Mouse (Mus musculus) kidney, postnatal 4 days (tissue): ENCODE results near the gene Tomm40.
A peak's percentile ranks its signal among the peaks of the same experiment; 100 is the strongest.

Experiments used
- DNase-seq, 2 experiments: peaks; one replicate each; pipeline ENCODE4 v3.0.0; 2021; ENCODE audit warnings: mixed read lengths in 2 of 2

Tomm40 gene

DNA sequence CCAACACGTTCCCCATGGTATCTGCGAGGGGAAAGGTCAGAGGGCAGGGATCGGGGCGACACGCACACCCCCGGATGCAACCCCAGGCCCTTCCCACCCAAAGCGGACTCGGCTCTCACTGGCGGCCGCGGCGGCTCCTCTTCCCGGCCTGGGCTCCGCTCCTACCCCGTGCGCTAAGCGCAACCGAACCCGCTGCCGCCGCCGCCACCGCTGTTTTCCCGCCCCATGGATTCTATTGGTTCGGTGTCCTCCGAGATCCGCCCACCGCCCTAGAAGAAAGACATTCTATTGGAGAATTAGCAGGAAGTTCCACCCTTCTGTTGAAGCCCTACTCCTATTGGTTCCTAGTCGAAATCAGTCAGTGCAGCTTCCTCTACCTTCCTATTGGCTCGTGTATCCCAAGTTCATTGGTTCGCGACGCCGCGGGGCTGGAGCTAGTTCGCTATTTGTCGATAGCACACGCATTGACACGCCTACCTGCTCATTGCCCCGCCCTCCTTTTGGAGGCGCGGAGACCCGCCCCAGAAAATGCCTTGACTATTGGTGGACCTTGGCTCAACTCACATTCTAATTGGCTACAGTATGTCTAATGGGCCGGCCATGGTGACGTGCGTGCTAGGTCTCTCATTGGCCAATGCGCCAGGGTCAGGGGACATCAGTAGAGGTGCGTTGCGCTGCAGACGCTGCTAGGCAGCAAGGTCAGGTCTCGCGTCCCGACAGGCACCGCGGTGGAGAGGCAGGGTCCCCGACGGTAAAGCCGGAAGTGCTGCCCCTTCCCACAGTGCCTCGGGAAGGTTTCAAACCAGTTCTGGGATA, at the start of gene Tomm40:
Tomm40 (minus strand) TSS at position 200 of the 816 bp plus-strand sequence.
- DNase-seq, result peak; percentile 99

DNA sequence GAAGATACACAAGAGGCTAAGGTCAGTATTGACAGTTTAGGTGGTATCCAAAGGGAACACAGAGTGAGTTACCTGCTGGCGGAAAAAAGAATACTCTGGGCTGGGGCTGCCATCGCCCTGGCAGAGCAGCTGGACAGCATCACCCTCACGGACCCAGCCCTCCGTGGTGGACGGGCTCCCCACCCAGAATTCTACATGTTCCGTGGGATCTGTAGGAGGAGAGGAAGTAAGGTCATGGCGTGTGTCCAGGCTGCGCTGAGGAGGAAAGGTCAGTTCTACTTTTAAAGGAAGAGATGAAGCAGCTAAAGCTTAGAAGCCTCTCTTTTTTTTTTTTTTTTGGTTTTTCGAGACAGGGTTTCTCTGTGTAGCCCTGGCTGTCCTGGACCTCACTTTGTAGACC, 49.3 kb upstream of the Tomm40 start:
- no peak for DNase-seq

DNA sequence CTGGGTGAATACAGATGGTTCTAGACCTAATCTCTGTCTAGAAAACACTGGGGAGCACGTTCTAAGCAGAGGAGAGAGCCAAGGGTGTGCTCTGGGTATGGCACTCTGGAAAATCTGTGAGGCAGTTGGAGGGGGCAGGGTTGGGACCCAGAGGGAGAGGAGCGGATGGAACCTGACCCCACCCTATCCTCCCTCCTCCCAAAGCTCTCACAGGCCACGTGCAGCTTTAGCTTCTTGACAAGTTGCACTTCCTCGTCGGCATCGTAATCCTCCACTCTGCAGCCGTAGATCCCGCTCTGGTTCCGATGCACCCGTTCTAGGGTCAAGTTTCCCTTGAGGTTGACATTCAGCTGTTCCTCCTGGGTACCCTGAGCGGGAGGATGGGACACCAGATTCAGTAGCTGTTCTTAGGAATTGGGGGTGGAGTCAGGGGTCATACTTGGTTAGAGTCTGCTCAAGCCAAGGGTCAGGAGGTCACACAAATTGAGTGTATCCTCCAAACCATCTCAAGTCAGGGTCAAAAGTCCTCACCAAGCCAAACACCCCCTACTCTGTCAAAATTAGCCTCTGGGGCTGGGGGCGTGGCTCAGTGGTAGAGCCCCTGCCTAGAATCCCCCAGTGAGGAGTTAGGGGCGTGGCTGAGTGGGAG, 48.7 kb upstream of the Tomm40 start:
- DNase-seq, result peak in 1 of 2 experiments; percentile 27

DNA sequence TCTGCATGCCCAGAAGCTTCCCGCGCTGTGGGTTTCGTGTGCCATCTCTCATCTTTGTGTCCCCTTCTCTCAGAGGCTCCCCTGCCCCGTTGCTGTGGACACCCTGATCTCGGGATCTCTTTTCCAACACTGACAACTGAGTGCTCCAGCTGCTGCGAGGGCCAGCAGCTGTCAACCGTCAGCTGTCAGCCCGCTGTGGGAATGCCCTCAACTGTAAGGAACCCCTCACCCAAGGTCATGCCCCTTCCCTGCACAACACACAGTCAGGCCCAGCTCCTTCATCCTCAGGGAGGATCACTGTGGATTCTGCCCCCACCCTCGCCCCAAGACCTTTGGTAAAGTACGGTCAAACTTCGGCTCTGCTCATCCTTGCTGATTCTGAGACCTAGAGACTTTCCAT, 47.0 kb upstream of the Tomm40 start:
- peak; percentile 41 to 62 for DNase-seq

GRCm38 (mm10) chr7:19760021-19760420, 44.8 kb upstream of the Tomm40 start:
- no peak for DNase-seq

DNA sequence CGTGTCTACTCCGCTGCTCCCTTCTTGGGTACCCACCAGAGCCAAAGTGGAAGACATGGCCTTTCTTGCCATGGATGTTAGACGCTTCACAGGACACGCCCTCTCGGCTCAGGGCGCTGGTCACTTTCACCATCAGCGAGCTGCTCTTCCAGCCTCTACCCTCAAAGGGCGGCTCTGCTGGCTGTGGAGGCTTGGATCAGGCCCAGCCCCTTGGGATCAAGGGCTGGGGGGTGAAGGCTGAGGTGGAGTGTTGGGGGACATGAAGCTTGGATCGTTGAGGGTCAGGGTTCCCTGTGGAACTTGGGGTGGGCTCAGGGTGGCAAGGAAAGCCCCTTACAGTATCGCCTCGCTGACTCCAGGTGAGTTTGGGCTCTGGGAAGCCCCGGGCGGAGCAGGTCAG, 43.4 kb upstream of the Tomm40 start:
- no peak for DNase-seq

DNA sequence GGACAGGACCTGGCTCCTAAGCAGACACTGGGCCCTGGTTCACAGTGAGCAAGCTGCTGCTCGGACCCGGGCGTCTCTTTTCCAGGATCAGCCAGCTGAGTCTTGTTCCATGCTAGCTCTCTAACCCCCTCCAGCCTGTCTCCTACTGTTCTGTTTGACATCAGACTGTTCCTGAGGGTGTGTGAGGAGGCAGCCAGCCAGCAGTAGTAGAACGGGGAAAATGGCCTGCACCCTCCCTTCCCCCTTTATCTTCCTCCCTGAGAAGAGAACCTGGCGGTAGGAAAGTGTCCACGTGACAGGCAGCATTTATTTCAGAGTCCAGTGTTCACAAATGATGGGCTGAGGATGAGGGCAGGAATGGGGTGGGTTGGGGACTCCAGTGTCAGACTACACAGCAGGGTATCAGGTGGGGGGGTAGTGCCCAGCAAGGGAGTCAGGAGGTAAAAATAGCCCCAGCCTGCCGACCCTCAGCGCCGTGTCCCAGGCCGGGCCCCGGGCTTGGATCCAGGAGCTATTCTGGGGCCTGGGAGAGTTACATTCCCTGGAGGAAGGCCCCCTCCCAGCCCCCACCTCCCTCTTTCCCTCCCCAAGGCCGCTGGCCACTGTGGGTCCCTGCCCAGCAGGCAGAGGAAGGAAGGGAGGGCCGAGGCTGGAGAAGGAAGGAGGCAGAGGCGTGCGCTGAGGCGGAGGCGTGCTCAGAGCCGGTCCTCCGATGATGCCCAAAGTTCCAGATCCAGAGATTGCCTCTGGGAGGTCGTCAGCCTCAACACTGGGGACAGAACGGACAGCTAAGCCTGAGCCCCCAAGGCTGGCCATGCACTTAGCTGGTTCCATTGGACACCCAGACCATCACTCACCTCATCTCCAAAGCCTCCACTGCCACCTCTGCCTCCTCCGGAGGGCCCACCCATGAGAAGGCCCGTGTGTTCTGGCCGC, 40.9 kb upstream of the Tomm40 start:
- DNase-seq, result peak; percentile 73 to 82

DNA sequence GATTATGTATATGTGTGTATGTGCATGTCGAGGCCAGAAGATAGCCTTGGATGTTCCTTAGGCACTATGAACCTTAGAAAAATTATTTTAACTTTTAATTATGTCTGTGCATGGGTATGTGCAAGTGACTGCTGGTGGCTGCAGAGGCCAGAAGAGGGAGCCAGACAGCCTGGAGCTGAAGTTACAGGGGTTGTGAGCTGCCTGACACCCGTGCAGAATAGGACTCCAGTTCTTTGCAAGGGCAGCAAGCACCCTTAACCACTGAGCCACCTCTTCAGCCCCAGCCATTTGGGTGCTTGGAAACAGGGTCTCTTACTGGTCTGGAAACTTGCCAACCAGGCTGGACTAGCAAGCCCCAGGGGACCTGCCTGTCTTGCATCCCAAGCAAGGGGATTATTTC, 39.8 kb upstream of the Tomm40 start:
- peak in 1 of 2 experiments; percentile 44 for DNase-seq

DNA sequence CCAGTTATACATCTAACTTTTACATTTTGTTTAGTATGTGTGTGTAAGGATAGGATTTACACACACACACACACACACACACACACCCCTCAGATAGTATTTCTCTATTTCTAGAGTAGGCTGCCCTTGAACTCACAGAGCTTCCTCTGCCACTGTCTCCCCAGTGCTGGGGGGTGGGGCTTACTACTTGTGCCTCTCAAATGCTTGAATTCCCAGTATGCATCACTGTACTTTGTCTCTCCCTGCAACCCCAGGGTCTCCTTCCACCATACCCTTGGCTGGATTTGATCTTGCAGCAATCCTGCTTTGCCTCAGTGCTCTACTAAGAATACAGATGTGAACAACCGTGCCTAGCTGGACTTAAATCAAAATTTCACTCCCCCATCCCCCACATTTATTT, 38.8 kb upstream of the Tomm40 start:
- DNase-seq, result no peak

- peak; percentile 51 to 68 for DNase-seq
Measured at GRCm38 (mm10) chr7:19753587-19753986, 38.3 kb upstream of the Tomm40 start.

GRCm38 (mm10) chr7:19752652-19753051, 37.4 kb upstream of the Tomm40 start:
- peak in 1 of 2 experiments; percentile 45 for DNase-seq

DNA sequence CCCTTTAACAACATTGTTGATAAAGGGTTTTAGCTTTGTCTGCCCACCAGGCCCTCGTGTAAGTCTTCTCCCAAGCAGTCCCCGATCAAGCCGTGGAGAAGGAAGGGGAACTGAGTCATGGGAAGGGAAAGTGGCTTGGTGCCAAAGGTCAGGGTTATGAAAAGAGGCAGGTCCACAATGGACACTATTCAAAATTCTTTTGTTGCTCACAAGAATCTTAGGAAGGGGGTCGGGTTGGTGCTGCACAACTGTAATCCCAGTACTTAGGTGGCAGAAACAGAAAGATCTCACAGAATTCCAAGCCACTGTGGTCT, 35.8 kb upstream of the Tomm40 start:
- no peak for DNase-seq

- peak; percentile 92 to 94 for DNase-seq
Measured at GRCm38 (mm10) chr7:19750217-19751069, 35.2 kb upstream of the Tomm40 start, which contains the start of gene Nectin2. Gene Nectin2, minus strand, starts transcription at chr7:19750483.

DNA sequence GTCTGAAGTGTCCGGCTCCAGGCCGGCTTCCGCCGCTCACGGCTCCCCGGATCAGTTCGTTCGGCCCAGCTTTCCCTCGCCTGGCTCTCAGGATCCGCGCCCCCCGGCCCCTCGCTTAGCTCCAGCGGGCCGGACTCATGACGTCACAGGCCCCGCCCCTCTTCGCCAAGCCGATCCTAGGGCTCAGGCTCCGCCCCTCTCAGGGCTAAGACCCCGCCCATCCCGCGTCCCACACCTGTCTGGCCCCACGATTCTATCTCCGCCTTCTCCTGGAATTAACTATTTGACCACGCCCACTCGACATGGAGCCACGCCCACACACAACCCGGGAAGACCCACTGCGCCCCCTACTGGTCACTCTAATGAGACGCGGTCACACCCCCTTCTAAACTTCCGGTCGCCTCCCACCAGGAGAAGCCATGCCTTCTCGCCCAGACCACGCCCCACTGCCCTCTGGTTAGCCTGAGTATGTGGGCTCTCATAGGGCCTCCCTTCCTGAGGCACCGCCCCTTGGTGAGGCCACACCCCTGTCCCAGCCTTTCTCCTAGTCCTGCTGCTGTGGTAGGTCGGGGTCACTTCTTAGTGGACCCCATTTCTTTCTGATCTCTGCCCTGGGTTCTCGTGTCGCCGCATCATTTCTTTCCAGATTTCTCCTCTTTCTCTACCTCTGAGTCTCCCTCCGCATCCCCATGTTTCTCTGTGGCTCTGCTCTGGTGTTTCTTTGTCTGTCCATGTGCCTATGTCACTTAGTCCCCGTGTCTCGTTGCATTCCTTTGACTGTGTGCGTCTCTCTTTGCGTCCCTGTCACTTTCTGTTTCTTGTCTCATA, 34.4 kb upstream of the Tomm40 start:
- DNase-seq, result peak; percentile 99 to 100

DNA sequence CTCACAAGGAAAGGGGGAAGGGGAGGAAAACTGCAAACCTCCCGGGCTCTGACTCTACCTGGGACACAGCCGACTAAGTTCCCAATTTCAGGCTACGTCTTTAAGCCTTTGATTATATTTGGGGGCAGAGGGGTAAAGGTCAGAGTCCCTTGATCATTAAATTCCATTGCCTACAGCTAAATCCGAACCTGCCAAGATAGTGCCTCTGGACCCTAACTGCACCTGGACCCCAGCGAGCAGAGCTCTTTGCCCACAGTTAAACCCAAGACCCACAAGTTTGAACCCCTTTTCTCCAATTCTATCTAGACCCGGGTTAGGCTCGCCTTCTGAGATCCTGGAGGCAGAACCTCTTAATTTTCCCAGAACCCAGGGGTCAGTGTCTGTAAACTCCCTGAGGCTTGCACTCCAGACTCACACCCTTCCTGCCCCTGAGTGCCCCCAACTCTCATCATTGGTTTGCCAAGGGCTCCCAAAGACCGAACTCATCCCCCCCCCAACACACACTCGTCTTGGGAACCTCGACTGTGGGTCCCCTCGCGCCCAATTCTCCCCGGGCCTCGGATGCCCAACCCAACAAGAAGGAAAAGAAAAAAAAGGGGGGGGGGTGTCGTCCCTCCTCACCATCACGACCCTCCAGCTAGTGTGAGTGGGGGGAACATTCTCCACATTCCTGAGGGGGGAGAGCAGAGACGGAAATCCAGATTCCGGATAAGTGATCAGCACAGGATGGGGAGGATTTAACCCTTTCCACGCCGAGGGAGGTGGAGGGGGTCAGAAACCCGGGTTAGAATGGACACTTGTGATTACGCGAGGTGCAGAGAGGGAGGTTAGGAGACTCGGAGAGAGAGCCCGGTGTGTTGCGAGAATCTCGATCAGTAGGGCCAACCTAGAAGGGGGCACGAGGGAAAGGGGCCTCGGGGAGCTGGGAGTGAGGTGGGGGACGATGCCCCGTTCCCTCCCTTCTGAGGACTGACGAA, 33.3 kb upstream of the Tomm40 start:
- peak; percentile 60 to 72 for DNase-seq

DNA sequence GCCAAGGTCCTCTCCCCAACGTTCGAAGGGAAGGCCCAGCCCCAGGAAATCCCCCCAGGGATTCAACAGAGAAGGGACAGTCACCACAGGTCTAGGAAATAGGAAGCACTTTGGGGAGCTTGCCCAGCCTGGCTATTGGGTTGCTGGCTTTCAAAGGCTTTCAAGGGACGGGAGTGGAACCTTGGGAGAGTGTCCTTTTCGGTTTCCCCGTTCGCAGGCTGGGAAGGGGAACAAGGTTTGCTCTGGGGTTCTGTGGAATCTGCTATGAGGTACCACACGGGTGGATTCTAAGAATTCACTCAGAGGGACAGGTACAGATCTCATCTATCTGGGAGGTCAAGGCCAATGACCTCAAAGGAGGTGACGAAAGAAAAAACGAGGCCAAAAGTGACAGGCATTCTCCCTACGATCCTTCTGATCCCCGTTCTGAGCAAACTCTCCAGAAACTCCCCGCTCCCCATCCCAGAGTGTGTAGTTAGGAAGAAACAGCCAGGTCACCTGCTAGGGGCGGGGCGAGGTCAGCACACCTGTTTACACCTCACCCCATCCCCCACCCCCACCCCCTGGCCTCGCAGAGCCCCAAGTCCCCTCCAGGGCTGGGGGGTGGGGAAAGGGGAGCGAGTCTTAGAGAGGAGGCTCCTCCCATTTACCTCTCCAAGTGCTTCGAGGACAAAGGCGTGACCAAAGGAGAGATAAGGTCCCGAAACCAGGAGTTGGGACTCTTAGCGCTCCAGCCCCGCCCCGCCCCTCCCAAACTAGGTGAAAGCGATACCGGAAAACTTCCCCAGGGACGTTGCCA, 32.4 kb upstream of the Tomm40 start:
- peak; percentile 37 to 56 for DNase-seq

DNA sequence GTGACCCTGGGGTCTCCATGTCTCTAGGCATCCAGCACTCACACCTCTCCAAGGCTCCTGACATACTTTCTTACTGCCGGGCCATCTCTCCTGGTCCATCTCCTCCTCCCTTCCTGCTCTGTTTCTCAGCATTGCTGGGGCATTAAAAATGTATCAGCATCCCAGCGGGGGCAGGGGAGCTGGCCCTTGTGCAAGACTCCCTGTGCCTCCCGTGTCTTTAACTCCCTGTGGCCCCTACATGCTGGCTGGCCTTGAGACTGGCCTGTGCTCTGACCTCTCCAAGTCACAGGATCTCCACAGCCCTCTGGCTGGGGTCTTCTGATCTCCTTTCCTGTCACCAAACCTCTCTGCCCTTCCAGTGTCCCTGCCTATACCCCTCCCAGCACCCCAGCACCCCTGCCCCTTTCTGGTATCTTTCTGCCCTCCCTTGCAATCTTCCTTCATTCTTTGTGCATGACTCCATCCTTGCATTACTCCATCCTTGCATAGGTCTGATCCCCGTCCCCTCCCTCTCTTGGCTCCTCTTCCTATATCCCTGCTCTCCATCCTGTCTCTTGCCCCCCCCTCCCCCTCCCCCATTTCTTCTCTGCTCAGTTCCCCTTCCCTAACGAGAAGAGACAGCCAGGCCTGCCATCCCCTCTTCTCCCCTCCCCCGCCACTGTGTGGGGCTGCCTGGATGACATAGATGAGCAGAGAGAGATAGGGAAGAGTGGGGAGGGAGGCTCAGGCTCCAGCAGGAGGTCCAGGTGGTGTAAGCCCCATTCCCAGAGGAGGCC, 31.4 kb upstream of the Tomm40 start:
- peak in 1 of 2 experiments; percentile 37 for DNase-seq

- no peak for DNase-seq
Measured at GRCm38 (mm10) chr7:19745971-19746370, 30.7 kb upstream of the Tomm40 start.
